Mouse (Mus musculus) embryo, embryonic 10 days (tissue): Measurements from ENCODE around the gene Nyap1.

Source experiments
- DNase-seq: peaks from one replicate; pipeline ENCODE4 v3.0.0-alpha.2; 2015; ENCODE audit warnings: low spot score

The Nyap1 gene

DNA sequence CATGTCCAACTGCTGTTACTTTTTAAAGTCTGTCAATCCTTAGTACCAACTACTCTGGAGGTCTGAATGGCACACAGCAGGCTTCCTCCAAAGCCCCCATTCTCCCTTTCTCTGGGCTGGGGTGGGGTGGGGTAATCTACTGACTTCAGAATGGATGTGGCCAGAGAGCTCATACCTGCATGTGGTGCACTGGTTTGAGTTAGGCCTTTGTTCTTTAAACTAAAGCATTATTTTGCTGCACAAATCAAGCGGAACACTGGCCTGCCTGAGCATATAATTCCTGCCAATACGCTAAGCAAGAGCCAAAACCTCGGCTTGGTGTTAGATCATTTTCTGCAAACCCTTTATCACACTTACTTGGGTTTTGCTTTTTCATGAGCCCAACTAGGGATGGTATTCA is 46.6 kb downstream of the Nyap1 start:
- no peak for DNase-seq

DNA sequence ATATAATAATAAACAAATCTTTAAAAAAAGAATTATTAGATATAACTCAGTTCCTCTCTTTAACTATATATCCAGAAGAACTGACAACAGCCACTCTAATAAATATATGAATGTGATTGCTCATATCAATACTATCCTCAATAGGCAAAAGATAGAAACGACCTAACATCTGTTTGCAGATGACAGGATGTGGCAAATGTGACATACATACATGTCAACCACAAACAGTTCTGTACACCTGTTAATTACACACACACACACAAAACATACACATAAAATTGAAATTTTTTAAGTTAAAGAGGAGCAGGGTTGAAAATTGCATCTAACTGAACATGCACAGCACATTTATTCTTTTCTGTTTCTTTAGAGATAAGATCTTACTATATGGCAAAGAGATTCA is 49.5 kb downstream of the Nyap1 start:
- DNase-seq: no peak

DNA sequence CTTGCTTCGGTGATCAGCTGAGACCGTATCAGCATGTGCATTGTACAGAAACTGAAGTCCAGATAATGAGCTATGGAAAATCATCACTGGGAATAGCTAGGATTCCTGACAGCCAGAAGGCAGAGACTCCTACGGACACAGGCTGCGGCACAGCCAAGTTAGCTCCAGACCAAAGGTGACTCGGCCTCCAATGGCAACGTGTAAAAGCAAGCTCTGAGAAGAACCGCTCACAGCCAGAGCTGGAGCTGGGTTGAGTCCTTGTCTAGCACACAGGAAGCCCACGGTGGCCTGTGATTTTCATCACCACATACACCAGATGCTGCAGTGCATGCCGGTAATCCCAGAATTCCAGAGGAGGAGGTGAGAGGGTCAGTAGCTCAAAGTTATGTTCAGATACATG is 50.9 kb downstream of the Nyap1 start:
- DNase-seq: no peak

DNA sequence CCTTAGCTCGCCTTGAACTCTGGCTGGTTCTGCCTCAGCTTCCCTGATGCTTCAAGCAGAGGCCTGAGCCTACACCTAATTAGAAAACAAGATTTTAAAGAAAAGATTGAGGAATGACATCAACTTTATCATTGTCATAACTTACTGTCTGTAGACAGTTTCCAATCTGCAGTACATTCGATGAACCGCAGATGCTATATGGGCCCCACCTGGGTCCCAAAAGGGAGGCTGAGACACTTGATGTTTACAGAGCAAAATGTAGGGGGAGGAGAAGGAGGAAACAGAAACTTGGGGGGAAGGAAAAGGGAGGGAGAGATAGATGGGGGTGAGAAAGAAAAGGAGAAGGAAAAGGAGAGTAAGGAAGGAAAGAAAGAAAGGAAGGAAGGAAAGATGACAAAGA is 51.4 kb downstream of the Nyap1 start:
- DNase-seq: no peak

DNA sequence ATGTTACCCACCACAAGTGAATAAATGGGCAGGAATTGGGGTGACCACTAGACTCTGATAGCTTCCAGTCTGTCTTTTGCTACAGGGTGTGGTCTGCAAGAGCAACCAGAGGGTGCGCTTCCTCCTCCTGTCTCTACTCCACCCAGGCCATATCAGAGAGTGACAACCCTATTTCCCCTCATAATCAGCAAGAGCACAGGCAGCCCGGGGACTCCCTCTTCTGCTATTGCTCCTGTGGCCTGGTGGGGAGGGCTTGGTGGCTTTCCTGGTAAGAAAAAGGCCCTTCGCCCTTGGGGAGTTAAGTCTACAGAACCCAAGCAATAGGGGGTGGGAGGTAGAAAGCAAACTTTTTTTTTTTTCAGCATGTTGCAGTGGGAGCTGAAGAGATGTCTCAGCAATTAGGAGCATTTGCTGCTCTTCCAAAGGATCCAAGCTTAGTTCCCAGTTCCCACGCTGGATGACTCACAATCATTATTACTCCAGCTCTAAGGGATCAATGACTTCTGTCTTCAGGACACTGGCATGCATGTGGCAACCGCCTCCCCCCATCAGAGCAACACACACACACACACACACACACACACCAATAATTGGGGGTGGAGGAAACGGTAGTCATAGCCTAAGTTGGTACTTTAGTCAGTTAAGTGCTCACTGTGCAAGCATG is 55.1 kb downstream of the Nyap1 start:
- no peak for DNase-seq

DNA sequence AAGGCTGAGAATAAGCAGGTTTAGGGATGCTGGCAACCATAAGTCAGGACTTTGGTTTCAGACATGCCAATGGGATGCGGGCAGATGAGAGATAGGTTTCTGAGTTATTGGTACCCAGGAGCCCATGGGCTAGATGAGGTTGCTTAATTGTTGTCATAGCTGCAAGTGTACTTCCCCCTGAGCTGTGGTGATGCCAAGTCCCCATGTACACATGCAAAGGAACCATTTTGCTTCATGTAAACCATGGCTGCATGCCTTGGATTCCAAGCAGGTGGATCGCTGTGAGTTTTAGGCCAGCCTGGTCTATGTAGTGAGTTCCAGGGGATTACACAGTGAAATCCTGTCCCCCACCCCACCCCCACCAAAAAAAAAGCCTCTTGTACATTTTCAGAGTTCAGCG is 55.8 kb downstream of the Nyap1 start:
- DNase-seq: no peak

DNA sequence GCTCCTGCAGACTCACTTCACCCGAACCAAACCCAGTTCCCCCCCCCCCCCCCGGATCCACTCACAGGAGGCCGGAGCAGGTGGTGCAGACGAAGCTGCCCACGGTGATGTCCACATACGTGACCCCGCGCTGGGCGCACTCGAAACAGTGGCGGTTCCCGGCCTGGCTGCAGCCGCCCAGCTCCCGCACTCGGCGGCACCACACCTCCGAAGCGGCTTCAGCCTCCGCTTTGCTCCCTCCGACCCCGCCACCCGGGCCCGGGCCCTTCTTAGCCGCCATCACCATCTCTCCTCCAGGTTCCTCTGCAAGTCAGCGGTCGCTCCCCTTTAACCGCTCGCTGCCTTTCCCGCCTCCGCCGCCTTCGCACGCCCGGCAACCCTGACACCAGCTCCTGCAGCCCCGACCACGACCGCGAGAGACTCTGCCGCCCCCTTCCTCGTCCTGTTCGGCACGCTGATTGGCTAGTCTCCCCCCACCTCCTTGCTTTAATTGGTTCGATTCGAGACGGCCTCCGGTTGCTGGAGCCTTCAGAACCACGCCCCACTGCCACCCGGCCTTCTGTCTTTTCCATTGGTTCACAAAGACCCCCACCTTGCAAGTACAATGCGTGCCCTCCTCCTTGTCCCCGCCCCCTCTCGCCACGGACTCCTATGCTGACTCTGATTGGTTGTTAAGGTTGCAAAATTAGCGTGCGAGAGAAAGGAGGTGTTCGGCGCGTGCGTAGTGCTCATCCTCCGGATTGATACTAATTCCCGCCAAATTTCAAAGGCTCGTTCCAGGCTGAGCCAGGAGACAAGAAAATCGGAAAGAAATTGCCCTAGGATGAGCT is 56.9 kb downstream of the Nyap1 start, which contains the start of gene Agfg2:
Agfg2 (minus strand) TSS at position 433 of the 830 bp plus-strand sequence.
- DNase-seq: peak; percentile 98

DNA sequence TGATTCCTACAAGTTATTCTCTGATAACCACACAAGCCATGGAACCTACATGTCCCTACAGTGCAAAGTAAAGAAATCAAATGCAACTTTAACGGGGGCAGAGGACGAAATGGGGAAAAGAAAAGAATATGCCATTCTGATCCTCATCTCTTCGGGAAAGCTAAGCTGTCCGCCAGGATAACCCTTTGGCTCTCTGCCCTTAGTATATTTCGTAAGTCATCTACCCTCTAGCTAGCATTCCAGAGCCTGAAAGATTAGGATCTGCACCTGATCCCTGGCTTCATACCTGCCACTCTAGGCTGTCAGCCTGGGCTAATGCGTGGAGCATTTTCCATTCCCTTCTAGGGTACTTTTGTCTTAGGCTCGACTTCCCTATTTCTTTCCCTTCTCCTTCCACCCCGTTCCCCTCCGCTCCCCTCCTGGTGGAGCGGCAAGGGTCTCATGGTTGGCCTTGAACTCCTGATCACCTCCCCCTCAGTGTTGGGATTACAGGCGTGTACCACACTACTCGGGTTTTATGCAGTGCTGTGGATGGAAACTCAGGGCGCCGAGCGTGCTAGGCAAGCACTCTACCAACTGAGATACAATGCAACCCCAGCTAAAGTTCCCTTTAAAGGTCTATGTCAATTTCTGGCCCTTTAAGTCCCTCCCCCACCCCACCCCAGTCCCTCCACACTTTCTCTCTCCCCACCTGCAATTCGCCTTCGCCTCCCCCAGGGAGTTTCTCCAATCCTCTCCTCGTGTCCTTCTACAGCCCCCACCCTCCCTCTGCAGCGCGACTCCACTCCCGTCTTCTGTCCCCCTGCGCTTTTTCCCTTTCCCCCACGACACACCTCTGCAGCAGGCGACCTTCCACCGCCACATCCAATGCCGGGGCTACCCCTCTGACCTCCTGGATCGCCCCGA is 57.8 kb downstream of the Nyap1 start:
- DNase-seq: peak; percentile 26

DNA sequence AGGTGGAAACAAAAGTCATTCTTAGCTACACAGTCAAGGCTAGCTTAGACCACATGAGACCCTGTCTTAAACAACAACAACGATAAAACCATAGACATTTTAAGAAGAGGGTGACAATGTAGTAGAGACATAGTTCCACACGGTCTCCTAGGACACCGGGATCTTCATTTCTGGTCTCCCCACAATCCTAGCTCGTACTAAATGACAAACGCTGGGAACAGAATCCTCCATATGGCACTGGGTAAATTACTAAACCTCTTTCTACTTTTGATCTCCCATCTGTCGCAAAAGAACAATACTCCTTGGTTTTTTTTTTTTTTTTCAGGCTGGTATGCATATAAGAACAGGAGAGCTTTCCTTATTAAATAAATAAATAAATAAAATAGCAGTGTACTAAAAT is 58.9 kb downstream of the Nyap1 start:
- DNase-seq: no peak
